Mouse (Mus musculus) layer of hippocampus, postnatal 25 days (tissue): Measurements from ENCODE around the gene Pkd2l1. TPM values are rescaled to one million over a fixed set of nuclear protein-coding genes. Genes with fewer than 3 reads are reported as not detected.

Experiments
- DNase-seq, 2 experiments: peaks; one replicate each; pipeline ENCODE4 v3.0.0; 2022; ENCODE audit warnings: mixed read lengths in 2 of 2, low spot score in 1 of 2; ENCODE audit errors: extremely low spot score in 1 of 2
- total RNA-seq, 2 experiments: library from RNA; stranded (reverse); gene quantifications; 2 replicates each; pipeline ENCODE4 v1.2.3; 2021

Gene Pkd2l1
- total RNA-seq, 2 experiments from 2014 or later = 0.09 to 0.25 TPM

DNA sequence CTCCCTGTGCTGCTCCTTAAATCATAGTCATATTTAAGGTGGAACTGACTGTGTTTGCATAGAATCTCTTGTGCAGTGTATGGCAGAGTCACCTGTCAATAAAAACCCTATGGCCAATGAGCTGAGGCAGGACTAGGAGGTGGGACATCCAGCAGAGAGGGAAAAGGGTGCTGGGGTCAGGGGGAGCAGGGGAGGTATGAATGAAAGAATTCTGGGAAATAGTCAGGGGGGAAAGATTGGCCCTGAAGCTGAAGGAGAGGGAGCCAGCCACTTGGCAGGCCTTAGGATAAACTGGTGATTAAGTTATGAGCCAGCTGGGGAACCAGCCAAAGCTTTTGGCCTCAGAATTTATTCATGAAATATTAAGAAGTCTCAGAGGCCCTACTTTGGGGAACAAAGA lies 83.2 kb downstream of the Pkd2l1 start:
- DNase-seq = no peak

DNA sequence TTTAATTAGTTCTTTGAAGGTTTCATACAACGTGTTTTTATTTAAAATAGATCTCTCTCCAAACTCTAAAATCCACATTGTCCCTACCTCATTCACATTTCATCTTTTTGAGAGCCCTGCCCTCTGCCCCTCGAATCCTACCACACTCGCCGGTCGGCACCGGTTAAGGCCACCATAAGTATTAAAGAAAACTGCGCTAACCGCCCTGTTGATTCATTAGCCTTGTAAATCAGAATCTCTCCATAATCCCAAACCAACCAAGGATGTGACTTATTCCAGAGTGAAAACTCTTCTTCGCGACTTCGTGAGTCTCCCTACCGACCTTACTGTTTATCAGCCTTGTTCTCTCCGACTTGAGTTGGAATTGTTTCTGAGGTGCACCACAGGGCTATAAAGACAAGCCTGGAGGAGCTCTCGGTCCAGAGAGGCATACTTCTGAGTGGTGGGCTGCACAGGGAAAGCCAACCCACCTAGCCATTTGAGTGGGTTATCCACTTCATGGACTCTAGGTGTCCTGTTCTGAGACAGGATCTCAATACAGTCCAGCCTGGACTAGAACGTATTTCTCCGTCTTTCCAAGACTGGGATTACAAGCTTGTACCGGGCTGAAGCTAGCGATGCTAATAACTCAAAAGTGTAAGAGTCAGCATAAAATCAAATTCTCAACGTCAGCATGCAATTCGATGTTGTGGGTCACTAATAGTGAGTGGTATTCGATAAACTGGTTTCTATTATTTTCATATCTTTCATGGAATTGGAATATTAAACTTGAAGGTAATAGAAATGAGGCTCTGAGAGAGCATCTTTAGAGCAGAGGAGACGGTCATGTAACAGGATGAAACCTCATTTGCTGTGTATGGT lies 84.4 kb downstream of the Pkd2l1 start:
- DNase-seq = no peak

DNA sequence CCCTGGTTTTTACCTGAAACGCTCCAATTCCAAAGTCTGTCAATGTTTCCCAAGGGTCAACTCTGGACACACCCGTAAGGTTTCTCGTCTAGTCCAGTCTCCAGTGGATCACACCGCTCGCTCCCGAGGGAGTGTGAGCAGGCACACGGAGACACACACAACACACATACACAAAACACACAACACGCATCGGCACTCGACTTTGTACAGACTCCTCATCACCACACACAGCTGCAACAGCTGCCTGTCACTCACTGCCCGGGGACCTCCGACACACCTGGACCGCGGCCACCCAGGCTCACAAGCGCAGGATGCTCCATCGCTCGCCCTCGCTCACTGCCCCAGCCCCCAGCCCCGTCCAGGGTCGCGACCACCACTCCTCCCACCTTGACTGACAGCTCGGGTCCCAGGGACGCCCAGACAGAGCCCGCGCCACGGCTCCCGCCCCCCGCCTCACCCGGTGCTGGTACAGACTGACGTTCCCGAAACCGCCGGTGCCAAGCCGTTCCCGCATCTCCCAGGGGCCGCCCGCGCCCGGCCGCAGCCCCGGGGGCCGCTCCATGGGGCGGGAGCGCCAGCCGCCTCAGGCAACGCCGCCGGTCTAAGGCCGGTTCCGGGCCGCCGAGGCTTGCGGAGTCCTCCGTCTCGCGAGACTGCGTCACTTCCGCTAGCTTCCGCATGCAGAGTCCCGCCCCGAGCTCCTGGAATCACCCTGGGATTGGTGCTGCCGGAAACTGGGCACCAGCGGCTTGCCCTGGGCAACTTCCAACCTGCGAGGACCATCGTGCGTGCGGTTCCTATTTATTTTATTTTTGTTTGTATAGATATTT lies 85.2 kb downstream of the Pkd2l1 start, which contains the start of gene Chuk:
Gene Chuk, minus strand, starts transcription at position 650 of the 830 bp plus-strand sequence.
- peak; percentile 87 to 93 for DNase-seq

DNA sequence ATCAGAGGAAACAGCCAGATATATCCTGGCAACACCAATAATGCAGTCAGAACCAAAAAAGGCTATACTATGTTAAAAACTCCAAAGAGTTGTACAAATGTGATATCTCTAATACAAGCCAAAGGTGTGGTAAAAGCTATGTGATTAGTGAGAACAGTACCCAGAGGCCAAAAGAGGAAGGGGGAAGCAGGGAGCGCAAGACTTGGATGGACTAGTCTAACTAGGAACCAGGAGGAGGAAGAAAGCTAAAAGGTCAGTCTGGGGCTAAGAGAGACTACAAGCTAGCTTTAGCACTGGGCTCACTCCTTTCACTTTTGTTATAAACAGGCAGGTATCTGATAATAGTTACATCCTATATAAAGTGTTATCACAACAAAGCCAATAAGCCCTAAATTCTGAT lies 87.8 kb downstream of the Pkd2l1 start:
- DNase-seq = no peak

DNA sequence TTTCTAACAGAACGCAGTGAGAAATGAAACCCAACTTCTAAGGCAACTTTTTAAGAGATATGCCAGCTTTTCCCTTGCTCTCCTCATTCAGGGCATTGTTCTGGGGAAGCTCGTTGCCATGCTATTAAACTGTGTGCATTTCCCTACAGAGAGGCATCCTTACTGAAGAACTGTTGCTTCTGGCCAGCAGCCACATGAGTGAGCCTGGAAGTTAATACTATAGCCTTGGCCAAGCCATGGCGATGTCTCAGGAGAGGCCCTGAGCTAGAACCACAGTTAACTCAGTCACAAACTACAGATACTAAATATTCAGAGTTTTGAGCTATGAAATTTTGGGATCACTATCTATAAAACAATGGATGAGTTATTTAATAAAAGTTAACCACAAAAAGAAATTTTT lies 89.2 kb downstream of the Pkd2l1 start:
- no peak for DNase-seq

DNA sequence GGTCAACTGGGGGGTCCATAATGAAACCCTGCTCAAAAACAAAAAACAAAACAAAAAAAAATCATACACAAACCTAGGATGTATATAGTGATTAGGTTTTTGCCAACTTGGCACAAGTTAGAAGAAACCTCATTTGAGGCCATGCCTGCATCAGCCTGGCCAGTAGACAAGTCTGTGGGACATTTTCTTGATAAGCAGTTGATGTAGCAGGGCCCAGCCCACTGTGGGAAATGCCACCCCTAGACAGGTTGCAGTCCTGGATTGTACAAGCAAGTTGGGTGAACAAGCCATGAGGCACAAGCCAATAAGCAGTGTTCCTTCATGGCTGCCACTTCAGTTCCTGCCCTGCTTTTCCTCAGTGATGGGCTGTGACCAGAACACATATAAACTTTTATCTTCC lies 91.4 kb downstream of the Pkd2l1 start:
- DNase-seq = no peak

Other genes with a start within 250 kb of the Pkd2l1 start
- under 1 TPM in 1 of 2 experiments, not detected in 1; 0.15 TPM for gene Cpn1, start 205.9 kb downstream of the Pkd2l1 start, total RNA-seq
- not detected for gene Cyp2c23, start 163.2 kb downstream of the Pkd2l1 start, total RNA-seq
- 10 to 100 TPM; 17.6 to 19.7 TPM for gene Erlin1, start 122.7 kb downstream of the Pkd2l1 start, total RNA-seq
- 10 to 100 TPM; 32.2 to 49.4 TPM for gene Chuk, start 85.0 kb downstream of the Pkd2l1 start, total RNA-seq
- 10 to 100 TPM; 16.6 to 18.9 TPM for gene Cwf19l1, start 56.6 kb downstream of the Pkd2l1 start, total RNA-seq
- 10 to 100 TPM; 60.2 to 62.3 TPM for gene Bloc1s2, start 46.0 kb downstream of the Pkd2l1 start, total RNA-seq
- gene Scd3, start 10.8 kb upstream of the Pkd2l1 start, total RNA-seq = 1 to 10 TPM; 1.1 to 1.6 TPM
- gene Scd2, start 101.2 kb upstream of the Pkd2l1 start, total RNA-seq = 100 to 1,000 TPM; 642 to 712 TPM
- 1 to 10 TPM; 2.8 to 2.9 TPM for gene Scd4, start 140.7 kb upstream of the Pkd2l1 start, total RNA-seq
- gene Scd1, start 215.4 kb upstream of the Pkd2l1 start, total RNA-seq = 100 to 1,000 TPM; 139 to 156 TPM